8 mouse cellular contexts compared by ENCODE assay signal in the genomic region with DNA sequence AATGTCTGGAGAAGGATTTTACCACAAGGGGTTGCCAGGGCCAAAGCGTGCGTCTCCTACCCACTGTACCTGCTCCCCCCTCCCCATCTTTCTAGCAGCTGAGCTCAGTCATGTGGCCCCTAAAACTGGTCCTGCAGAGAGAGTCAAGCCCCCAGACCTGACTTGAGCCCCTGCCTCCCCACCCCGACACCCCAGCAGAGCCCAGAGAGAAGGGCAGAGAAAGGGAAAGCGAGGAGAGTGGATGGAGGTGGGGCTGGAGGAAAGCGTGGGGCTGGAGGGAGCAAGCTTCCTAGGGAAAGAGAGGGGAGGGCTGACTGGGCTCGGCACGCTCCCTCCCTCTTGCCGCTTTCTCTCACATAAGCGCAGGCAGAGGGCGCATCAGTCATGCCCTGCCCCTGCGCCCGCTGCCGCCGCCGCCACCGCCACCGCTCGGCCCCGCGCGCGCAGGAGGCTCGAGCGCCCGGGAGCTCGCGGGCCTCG. TPM values are rescaled to one million over a fixed set of nuclear protein-coding genes. Genes with fewer than 3 reads are reported as not detected.
DNase-seq lines count a peak whose midpoint lies in the region; ATAC-seq and TF ChIP-seq lines count a peak whose summit lies in the region.

No protein-coding gene starts in this region.

- peak overlapping the region; percentile 90 for H3K9ac ChIP-seq in intestine, postnatal 0 days (ENCODE audit: low read depth, low read length)
- H3K9ac ChIP-seq in limb, embryonic 13.5 days: peak overlapping the region; percentile 78
- H3K9ac ChIP-seq in midbrain, embryonic 12.5 days (replicated peaks): peak overlapping the region; percentile 82

- no peaks in the 10 kb centered on the region for H3K27me3 ChIP-seq in intestine, postnatal 0 days (replicated peaks; ENCODE audit: control insufficient read depth, insufficient read depth, low read length)
- no peaks in the 10 kb centered on the region for H3K27me3 ChIP-seq in limb, embryonic 13.5 days
- peaks cover 34% of the 10 kb centered on the region for H3K27me3 ChIP-seq in midbrain, embryonic 12.5 days

- no peaks in the 10 kb centered on the region for H3K36me3 ChIP-seq in intestine, postnatal 0 days (ENCODE audit: control insufficient read depth, insufficient read depth)
- H3K36me3 ChIP-seq in limb, embryonic 13.5 days: no peaks in the 10 kb centered on the region
- no peaks in the 10 kb centered on the region for H3K36me3 ChIP-seq in midbrain, embryonic 12.5 days

- DNase-seq in thymus, adult 18-20 months: peak; percentile 6 to 9
- no peak for DNase-seq in thymus, postnatal 36 days
- peak; percentile 73 to 84 for DNase-seq in cerebellum, postnatal 25 days
- peak; percentile 34 to 35 for DNase-seq in frontal cortex, postnatal 36 days (ENCODE audit: low spot score in 2 of 2)
- peak; percentile 13 to 63 for DNase-seq in spleen, postnatal 4 days (ENCODE audit: low spot score in 2 of 2)

- 3% methylated on average over 8 of the region's 28 CpGs for WGBS in intestine, postnatal 0 days
- under 1% methylated on average over 23 of the region's 28 CpGs for WGBS in limb, embryonic 13.5 days
- 1% methylated on average over 18 of the region's 28 CpGs for WGBS in midbrain, embryonic 12.5 days

- H3K4me1 ChIP-seq in intestine, postnatal 0 days (replicated peaks; ENCODE audit: control insufficient read depth, insufficient read depth, low read length): no peaks in the 10 kb centered on the region
- H3K4me1 ChIP-seq in limb, embryonic 13.5 days: peaks cover 17% of the 10 kb centered on the region
- 0 out of 2 replicates have a peak, but pooled peaks cover 3% of the 10 kb centered on the region for H3K4me1 ChIP-seq in midbrain, embryonic 12.5 days

- peak overlapping the region; percentile 91 for H3K4me3 ChIP-seq in intestine, postnatal 0 days (ENCODE audit: low read depth, low read length)
- H3K4me3 ChIP-seq in limb, embryonic 13.5 days: peak overlapping the region; percentile 79
- H3K4me3 ChIP-seq in midbrain, embryonic 12.5 days: peak overlapping the region; percentile 80

- peak; percentile 71 for ATAC-seq in intestine, postnatal 0 days
- ATAC-seq in limb, embryonic 13.5 days (ENCODE audit: low FRiP score, low read depth): peak; percentile 93
- peak; percentile 95 for ATAC-seq in midbrain, embryonic 12.5 days (ENCODE audit: low FRiP score, low read depth)

- no peaks in the 10 kb centered on the region for H3K9me3 ChIP-seq in intestine, postnatal 0 days (ENCODE audit: control insufficient read depth)
- no peaks in the 10 kb centered on the region for H3K9me3 ChIP-seq in limb, embryonic 13.5 days
- no peaks in the 10 kb centered on the region for H3K9me3 ChIP-seq in midbrain, embryonic 12.5 days

- TF ChIP-seq CTCF in intestine, postnatal 0 days (IDR thresholded peaks at IDR 0.05; ENCODE audit: low read depth): peak; percentile 74

- H3K27ac ChIP-seq in intestine, postnatal 0 days (ENCODE audit: low read depth, low read length): peak overlapping the region; percentile 95
- H3K27ac ChIP-seq in limb, embryonic 13.5 days: peak overlapping the region; percentile 58; the same call in 1 of the 2 replicates
- peak overlapping the region; percentile 46 for H3K27ac ChIP-seq in midbrain, embryonic 12.5 days (replicated peaks)

- H3K4me2 ChIP-seq in intestine, postnatal 0 days (replicated peaks; ENCODE audit: low read depth): peak overlapping the region; percentile 86
- peak overlapping the region; percentile 86 for H3K4me2 ChIP-seq in limb, embryonic 13.5 days (replicated peaks)
- H3K4me2 ChIP-seq in midbrain, embryonic 12.5 days (replicated peaks): peak overlapping the region; percentile 83

RNA-seq across cellular contexts. Expression of gene Vegfc, which starts 0.6 kb away (rescaled TPM):
- polyA plus RNA-seq in intestine, postnatal 0 days (2015; fragmentation: Nextera tagmentation; extraction: Ambion mirVana): 9.1 and 9.2 TPM in 2 replicates
- polyA plus RNA-seq in limb, embryonic 13.5 days (2015; fragmentation: Nextera tagmentation; extraction: Ambion mirVana): 7.7 and 7.9 TPM in 2 replicates
- 4.4 and 5.7 TPM in 2 replicates for polyA plus RNA-seq in midbrain, embryonic 12.5 days (2016; fragmentation: Nextera tagmentation; extraction: Ambion mirVana)

Comparison
In these comparisons a context has a peak if more than half of its experiments do, and no peak if none do; other contexts are left out.
1. DNase-seq: peak in thymus, adult 18-20 months (2 of 2), cerebellum, postnatal 25 days (2 of 2), frontal cortex, postnatal 36 days (2 of 2) and spleen, postnatal 4 days (2 of 2); none in thymus, postnatal 36 days (0 of 2).
2. Peak in every context shown above with its lines, with median percentiles within 50 percentile points of each other: ATAC-seq, H3K27ac ChIP-seq, H3K4me2 ChIP-seq, H3K4me3 ChIP-seq and H3K9ac ChIP-seq.